Mouse (Mus musculus) ES-E14 (cell line): ENCODE results near the gene Gm815.

Experiments used
- HCFC1 ChIP-seq: IDR thresholded peaks from 2 replicates; pipeline ENCODE4 v1.6.1; 2012; ENCODE audit warnings: low read length, inconsistent platforms, borderline replicate concordance; ENCODE audit not compliant: insufficient read depth
- MAFK ChIP-seq: IDR thresholded peaks from 2 replicates; pipeline ENCODE4 v1.6.1; 2014; ENCODE audit warnings: mild to moderate bottlenecking, low read depth, low read length, inconsistent platforms; ENCODE audit not compliant: insufficient read depth
- ZNF384 ChIP-seq: IDR thresholded peaks from 2 replicates; pipeline ENCODE4 v1.6.1; 2012; ENCODE audit warnings: low read depth, low read length, inconsistent platforms

DNA sequence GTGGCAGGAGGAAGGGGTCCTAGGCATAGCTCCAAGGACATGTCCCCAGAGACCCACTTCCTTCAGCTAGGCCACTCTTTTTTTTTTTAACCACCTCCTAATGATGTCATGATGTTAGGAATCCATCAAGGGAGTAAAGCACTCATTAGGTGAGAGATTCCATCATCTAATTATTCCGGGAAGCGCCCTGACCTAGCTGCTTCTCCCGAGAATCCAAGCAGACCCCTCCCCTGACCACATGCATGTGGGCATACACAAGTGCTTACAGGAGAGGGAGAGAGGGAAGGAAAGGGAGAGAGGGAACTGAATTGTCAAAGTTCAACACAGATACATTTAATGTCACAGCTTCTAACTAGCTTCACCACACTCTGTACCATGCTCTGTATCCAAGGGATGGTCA lies 16.1 kb upstream of the Gm815 start:
- TF ChIP-seq ZNF384 (no peak), HCFC1 (no peak), MAFK (no peak)
